Mouse (Mus musculus) limb, embryonic 14.5 days (tissue): Measurements from ENCODE around the gene Mpdz. TPM values are rescaled to one million over a fixed set of nuclear protein-coding genes. Genes with fewer than 3 reads are reported as not detected.

ENCODE experiments used
- ATAC-seq: fragments of 200-750 bp; cut with Nextera tagmentation; 2 replicates; pipeline ENCODE4 v1.8.0; 2017; ENCODE audit warnings: low read depth, moderate number of reproducible peaks, moderate TSS enrichment; ENCODE audit not compliant: low FRiP score
- DNase-seq: peaks from one replicate; pipeline ENCODE4 v3.0.0-alpha.2; 2015; ENCODE audit warnings: low spot score
- H3K27ac ChIP-seq: fragments of 300-500 bp; sonication (generic); replicated peaks from 2 replicates; pipeline ENCODE4 v1.5.1; 2014; ENCODE audit warnings: low read depth, mild to moderate bottlenecking, low read length, moderate library complexity, mixed read lengths
- H3K27me3 ChIP-seq: fragments of 300-500 bp; sonication (generic); 2 replicates; pipeline ENCODE4 v1.6.1; 2014; ENCODE audit warnings: low read length, mixed read lengths; ENCODE audit not compliant: control insufficient read depth, insufficient read depth
- H3K36me3 ChIP-seq: fragments of 300-500 bp; sonication (generic); 2 replicates; pipeline ENCODE4 v1.6.1; 2014; ENCODE audit warnings: mild to moderate bottlenecking, low read length, moderate library complexity, mixed read lengths; ENCODE audit not compliant: control insufficient read depth, insufficient read depth
- H3K4me1 ChIP-seq: fragments of 300-500 bp; sonication (generic); 2 replicates; pipeline ENCODE4 v1.6.1; 2014; ENCODE audit warnings: antibody characterized with exemption, low read length, mixed read lengths; ENCODE audit not compliant: control insufficient read depth, insufficient read depth
- H3K4me2 ChIP-seq: fragments of 300-500 bp; sonication (generic); replicated peaks from 2 replicates; pipeline ENCODE4 v1.6.1; 2014; ENCODE audit warnings: low read depth, mild to moderate bottlenecking, low read length, moderate library complexity; ENCODE audit not compliant: severe bottlenecking
- H3K4me3 ChIP-seq: fragments of 300-500 bp; sonication (generic); replicated peaks from 2 replicates; pipeline ENCODE4 v1.5.1; 2014; ENCODE audit warnings: low read length
- H3K9ac ChIP-seq: fragments of 300-500 bp; sonication (generic); 2 replicates; pipeline ENCODE4 v1.6.1; 2014; ENCODE audit warnings: mild to moderate bottlenecking, low read depth, low read length, moderate library complexity; ENCODE audit not compliant: severe bottlenecking
- H3K9me3 ChIP-seq: fragments of 300-500 bp; sonication (generic); 2 replicates; pipeline ENCODE4 v1.6.1; 2016; ENCODE audit warnings: low read length; ENCODE audit not compliant: control insufficient read depth
- POLR2A ChIP-seq: fragments of 200-500 bp; IDR thresholded peaks from 2 replicates; pipeline ENCODE4 v1.8.0; 2012; ENCODE audit warnings: inconsistent platforms, mild to moderate bottlenecking, moderate library complexity, borderline replicate concordance; ENCODE audit not compliant: insufficient read depth, insufficient read length; ENCODE audit errors: extremely low read depth
- WGBS: fragments of 180-500 bp; shearing (Covaris S2); extraction: QIAGEN DNeasy Blood & Tissue Kit; methylation state at CpG from one replicate; pipeline ENCODE4 v1.1.7; 2014; 5-methylcytosine and 5-hydroxymethylcytosine counted together
- polyA plus RNA-seq, 2 experiments: library from polyadenylated mRNA; depleted of rRNA in 1 of 2; stranded (reverse) in 1 of 2; unstranded in 1 of 2; fragments of >200 nt; fragmentation: Nextera tagmentation in 1 of 2; extraction: Ambion mirVana in 1 of 2; gene quantifications; 2 replicates each; pipeline versions ENCODE4 v1.2.1 to v1.2.3; 2012 to 2014

Mpdz gene
- polyA plus RNA-seq, 2 experiments = 44.0 to 65.2 TPM

DNA sequence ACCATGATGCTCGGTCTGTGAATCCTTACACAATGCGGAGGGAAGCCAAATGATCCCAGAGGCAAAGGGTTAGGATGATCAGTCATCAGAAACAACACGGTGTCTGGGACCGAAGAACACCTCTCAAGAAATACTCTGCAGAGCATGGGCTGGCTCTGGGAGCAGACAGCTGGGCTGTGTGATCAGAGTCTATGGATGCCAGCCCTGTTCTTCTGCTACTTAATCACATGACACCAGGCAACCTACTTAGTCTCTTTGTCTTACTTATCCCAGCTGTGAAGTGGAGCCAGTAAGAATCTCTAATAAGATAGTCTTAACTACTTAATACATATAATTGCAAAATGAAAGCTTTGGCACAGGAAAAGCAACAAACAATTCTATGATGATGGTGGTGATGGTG, 118.8 kb downstream of the Mpdz start:
- no peak for TF ChIP-seq POLR2A
- H3K9me3 ChIP-seq = no peaks in the 10 kb centered on the region
- WGBS = 98% methylated on average over 4 of the region's 4 CpGs
- H3K27ac ChIP-seq = no peak overlapping the region
- H3K4me2 ChIP-seq = no peak overlapping the region
- no peaks in the 10 kb centered on the region for H3K27me3 ChIP-seq
- no peak overlapping the region for H3K9ac ChIP-seq
- H3K4me3 ChIP-seq = no peak overlapping the region
- H3K4me1 ChIP-seq = no peaks in the 10 kb centered on the region
- no peak for ATAC-seq
- H3K36me3 ChIP-seq = peaks cover 30% of the 10 kb centered on the region
- no peak for DNase-seq

DNA sequence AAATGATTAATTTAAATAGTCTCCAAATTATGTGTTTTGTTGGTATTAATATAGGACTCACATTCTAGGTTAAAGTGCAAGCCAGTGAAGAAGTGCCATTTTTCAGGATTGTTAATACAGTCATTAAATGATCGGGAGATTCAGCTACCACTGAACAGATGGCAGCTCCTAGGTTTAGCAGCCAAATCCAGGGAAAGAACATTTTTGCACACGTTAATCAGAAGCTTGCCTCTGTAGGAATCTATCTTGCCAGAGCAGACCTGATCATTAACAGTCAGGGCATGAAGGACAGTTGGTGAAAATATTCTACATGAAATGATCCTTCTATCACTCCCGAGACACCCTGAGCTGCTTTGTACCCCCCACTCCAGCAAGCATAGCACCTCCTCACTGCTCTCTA, 120.4 kb downstream of the Mpdz start:
- no peaks in the 10 kb centered on the region for H3K27me3 ChIP-seq
- H3K4me1 ChIP-seq = no peaks in the 10 kb centered on the region
- TF ChIP-seq POLR2A = no peak
- H3K4me2 ChIP-seq = no peak overlapping the region
- H3K4me3 ChIP-seq = no peak overlapping the region
- H3K9me3 ChIP-seq = no peaks in the 10 kb centered on the region
- DNase-seq (no peak), ATAC-seq (no peak)
- no peak overlapping the region for H3K27ac ChIP-seq
- no peak overlapping the region for H3K9ac ChIP-seq
- WGBS = 81% methylated on average over 3 of the region's 3 CpGs
- peaks cover 41% of the 10 kb centered on the region for H3K36me3 ChIP-seq

DNA sequence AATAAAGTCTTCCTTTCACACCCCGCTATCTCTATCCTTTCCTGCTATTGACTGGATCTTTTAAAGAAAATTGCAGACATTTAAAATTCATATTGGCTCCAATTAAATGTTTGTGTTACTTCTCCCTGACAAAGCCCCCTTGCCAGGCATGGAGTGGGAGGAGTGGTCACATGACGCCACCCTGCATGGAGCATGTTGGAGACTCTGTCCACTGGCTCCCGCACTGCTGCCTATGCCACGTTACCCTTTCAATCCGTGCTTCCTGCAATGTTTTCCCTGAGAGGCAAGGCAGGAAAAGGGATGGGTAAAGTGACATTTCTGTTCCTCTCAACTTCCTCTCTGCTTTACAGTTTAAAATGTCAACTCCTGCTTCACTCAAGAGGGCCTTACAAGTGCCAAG, 128.0 kb downstream of the Mpdz start:
- TF ChIP-seq POLR2A = no peak
- Histone ChIP-seq H3K9ac (no peak overlapping the region), H3K27ac (0 out of 2 replicates have a peak overlapping the region, but pooled peaks have one; percentile 10), H3K9me3 (no peaks in the 10 kb centered on the region), H3K4me1 (peaks cover 19% of the 10 kb centered on the region), H3K4me2 (no peak overlapping the region), H3K36me3 (peaks cover 18% of the 10 kb centered on the region), H3K27me3 (no peaks in the 10 kb centered on the region), H3K4me3 (no peak overlapping the region)
- DNase-seq (no peak), ATAC-seq (no peak)
- WGBS = 60% methylated on average over 5 of the region's 5 CpGs

DNA sequence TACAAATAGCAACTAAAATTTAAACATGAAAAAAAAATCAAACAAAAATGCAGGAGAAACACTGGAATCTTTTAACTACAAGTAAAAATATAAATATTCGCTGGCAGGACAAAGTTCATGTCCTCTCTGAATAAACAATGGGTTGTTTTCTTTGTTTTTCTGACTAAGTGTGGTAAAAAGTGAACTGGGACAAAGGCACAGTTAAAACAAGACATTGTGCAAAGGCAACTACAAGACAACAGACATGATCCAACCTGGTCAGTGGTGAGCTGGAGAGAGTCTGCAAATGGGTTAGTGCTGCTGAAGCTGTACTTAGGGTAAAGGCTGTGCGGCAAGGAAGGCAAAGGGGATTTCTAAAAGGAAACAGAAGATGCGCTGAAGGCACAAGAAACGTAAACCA, 129.4 kb downstream of the Mpdz start:
- Histone ChIP-seq H3K9me3 (no peaks in the 10 kb centered on the region; the same call in 1 of the 2 replicates), H3K36me3 (peaks cover 18% of the 10 kb centered on the region), H3K4me3 (no peak overlapping the region), H3K9ac (no peak overlapping the region), H3K4me2 (no peak overlapping the region), H3K4me1 (peaks cover 20% of the 10 kb centered on the region), H3K27me3 (no peaks in the 10 kb centered on the region), H3K27ac (0 out of 2 replicates have a peak overlapping the region, but pooled peaks have one; percentile 8)
- 87% methylated on average over 4 of the region's 4 CpGs for WGBS
- TF ChIP-seq POLR2A = no peak
- ATAC-seq = no peak
- no peak for DNase-seq

DNA sequence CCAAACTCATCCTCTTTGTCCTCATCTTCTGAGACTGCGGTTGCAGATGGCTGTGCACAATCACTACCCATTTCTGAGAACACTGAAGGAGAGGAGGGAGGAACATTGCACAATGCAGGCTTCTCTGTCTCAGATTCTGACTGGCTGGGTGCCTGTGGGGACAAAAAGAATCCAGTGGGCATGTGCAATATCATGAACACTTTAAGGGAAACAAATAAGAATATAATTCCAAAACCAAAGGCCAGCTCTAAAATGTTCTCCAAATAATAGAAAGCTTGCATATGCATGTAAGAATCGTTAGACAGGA, 132.5 kb downstream of the Mpdz start:
- Histone ChIP-seq H3K4me1 (peaks cover 26% of the 10 kb centered on the region), H3K27me3 (no peaks in the 10 kb centered on the region), H3K4me3 (no peak overlapping the region), H3K9me3 (no peaks in the 10 kb centered on the region; the same call in 1 of the 2 replicates), H3K27ac (peak overlapping the region; percentile 67), H3K9ac (no peak overlapping the region), H3K36me3 (peaks cover 25% of the 10 kb centered on the region), H3K4me2 (no peak overlapping the region)
- no peak for ATAC-seq
- TF ChIP-seq POLR2A = no peak
- WGBS = 68% methylated on average over 2 of the region's 2 CpGs
- DNase-seq = no peak

DNA sequence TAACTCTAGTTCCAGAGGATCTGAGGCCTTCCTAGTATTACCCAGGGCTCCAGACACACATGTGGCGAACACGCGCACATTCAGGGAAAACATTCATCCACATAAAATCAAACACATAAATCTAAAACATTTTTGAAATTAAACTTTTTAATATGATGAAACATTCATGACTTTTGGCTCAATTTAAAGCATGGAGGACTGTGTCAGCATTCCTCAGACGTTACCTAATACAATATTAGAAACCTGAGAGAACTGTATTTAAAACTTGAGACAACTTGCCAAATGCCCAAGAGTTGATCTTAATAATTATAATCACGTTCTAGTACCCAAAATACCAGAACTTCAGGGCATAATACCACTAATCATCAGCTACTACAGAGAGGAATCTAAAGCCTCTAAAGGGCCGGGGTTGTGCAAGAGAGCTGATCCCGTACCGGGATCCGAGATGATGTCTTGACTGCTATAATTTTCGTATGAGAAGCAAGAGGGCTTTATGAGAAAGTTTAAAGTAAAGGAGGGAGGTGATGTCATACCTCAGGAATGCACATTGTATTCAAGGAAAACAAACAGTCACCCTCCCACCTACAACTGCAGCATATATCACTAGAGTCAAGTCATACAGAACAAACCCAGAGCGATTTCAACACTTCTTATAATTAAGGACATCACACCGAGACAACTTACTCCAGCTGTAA, 133.0 kb downstream of the Mpdz start:
- Histone ChIP-seq H3K9ac (no peak overlapping the region), H3K27me3 (no peaks in the 10 kb centered on the region), H3K9me3 (no peaks in the 10 kb centered on the region; the same call in 1 of the 2 replicates), H3K4me2 (no peak overlapping the region), H3K4me3 (no peak overlapping the region), H3K36me3 (peaks cover 25% of the 10 kb centered on the region), H3K4me1 (peaks cover 22% of the 10 kb centered on the region), H3K27ac (peak overlapping the region; percentile 67)
- ATAC-seq (peak; percentile 69), DNase-seq (peak; percentile 72)
- no peak for TF ChIP-seq POLR2A
- WGBS = 39% methylated on average over 12 of the region's 12 CpGs
